Mouse (Mus musculus) A20 (cell line): ENCODE measurements around the gene 2410015M20Rik.

Experiments
- DNase-seq: peaks from one replicate; pipeline ENCODE4 v3.0.0-alpha.2; 2011; ENCODE audit warnings: low read depth, low spot score

Gene 2410015M20Rik

DNA sequence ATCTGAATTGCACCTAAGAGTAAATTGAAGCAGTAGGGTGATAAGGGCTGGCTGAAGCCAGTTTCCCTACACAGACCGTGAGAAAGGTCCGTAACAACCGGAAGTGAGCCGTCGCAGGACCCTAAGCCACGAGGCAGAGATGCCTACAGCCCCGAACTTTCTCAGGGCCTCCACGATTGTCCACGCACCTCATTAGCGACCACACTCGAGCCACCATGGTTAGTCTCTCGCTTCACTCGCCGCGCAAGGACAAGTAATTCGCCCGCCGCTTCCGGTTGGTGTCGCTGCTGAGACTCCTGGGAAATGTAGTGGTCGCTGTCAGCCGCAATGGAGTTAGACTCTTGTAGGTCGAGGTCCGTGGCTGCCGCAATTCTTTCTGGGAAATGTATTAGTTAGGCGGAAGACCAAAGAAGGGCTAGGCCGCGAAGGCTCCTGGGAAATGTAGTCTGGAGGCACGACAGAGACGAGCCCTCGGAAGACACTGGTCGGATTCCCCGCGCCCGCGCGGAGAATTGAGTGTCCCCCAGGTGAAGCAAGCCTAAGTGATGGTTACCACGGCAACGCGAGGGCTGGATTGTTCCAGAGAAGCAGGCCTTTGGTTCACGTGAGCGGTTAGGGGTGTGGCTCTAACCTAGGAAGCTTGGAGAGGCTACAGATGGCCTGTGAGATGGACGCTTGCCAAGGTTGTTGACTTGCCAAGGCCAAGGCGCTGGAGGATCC, at the start of gene 2410015M20Rik:
Gene 2410015M20Rik (minus strand): TSS at position 320 of the 720 bp plus-strand sequence.
- peak; percentile 97 for DNase-seq

DNA sequence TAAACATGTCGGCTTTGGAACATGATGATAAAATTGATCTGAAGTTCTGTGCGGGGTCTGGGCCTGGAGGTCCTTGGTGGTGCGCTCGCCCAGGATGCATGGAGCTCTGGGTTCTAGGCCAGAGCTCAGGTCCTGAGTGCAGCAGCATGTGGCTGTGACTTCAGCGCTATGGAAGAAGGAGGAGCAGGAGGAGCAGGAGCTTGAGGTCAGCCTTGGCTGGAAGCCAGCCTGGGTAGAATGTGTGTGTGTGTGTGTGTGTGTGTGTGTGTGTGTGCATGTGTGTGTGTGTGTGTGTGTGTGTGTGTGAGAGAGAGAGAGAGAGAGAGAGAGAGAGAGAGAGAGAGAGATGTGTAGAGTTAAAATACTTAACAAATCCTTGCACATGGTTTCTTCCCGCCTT, 46.6 kb upstream of the 2410015M20Rik start:
- DNase-seq = no peak

GRCm38 (mm10) chr17:56655311-56655710, 45.7 kb upstream of the 2410015M20Rik start:
- DNase-seq = no peak

DNA sequence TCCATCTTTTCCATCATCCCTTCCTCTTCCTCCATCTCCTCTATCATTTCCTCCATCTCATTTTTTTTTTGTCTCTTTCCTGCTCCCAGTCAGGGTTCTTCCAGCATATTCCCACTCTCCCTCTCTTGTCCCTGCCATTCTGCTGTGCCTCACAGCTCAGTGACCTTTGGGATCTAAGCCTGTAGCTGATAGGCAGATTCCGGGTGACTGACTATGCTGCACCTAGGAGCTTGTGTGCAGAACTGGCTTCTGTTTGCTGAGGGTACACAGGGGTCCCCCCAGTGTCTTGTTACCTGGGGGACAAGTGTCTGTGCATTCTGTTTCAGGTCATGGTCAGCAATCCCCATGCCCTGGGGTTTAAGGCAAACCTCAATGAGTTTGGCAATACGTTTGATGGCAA, 45.2 kb upstream of the 2410015M20Rik start:
- no peak for DNase-seq

- DNase-seq = no peak
Measured at GRCm38 (mm10) chr17:56651801-56652200, 42.2 kb upstream of the 2410015M20Rik start.

DNA sequence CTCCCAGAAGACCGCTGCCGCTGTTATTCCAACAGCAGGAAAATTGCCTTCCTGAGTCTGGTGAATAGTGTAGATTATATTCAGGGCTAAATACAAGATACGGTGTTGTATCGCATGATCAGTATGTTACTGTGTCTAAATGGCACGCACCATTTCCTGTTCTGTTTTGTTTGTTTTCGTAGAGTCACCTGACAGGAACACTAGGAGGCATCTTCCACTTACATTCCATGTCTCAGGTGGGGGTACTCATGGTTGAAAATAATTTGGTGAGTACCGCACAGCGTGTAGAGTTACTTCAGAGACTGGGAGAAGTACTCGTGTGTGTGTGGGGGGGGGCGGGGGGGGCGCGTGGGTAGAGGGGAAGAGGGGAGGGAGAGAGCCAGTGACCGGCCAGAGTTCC, 38.0 kb upstream of the 2410015M20Rik start:
- peak; percentile 65 for DNase-seq

GRCm38 (mm10) chr17:56643237-56643636, 33.7 kb upstream of the 2410015M20Rik start:
- DNase-seq = no peak

DNA sequence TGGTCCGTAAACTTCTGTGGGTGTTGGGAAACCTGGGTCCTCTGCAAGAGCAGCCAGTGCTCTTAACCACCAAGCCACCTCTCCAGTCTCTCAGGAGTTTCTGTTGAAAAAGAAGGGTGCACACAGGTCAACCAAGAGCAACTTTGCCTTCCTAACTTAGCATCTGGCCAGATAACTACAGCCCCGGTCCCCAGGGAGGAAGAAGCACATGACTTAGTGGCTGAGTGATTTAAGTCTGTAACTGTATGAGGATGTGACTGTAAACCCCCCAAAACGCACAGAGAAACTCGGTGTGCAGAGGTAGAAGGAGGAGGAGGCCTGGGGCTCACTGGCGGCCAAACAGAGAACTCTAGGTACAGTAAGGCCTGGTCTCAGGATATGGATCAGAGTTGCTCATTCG, 24.5 kb upstream of the 2410015M20Rik start:
- peak; percentile 84 for DNase-seq

GRCm38 (mm10) chr17:56631807-56632206, 22.2 kb upstream of the 2410015M20Rik start:
- DNase-seq = no peak

DNA sequence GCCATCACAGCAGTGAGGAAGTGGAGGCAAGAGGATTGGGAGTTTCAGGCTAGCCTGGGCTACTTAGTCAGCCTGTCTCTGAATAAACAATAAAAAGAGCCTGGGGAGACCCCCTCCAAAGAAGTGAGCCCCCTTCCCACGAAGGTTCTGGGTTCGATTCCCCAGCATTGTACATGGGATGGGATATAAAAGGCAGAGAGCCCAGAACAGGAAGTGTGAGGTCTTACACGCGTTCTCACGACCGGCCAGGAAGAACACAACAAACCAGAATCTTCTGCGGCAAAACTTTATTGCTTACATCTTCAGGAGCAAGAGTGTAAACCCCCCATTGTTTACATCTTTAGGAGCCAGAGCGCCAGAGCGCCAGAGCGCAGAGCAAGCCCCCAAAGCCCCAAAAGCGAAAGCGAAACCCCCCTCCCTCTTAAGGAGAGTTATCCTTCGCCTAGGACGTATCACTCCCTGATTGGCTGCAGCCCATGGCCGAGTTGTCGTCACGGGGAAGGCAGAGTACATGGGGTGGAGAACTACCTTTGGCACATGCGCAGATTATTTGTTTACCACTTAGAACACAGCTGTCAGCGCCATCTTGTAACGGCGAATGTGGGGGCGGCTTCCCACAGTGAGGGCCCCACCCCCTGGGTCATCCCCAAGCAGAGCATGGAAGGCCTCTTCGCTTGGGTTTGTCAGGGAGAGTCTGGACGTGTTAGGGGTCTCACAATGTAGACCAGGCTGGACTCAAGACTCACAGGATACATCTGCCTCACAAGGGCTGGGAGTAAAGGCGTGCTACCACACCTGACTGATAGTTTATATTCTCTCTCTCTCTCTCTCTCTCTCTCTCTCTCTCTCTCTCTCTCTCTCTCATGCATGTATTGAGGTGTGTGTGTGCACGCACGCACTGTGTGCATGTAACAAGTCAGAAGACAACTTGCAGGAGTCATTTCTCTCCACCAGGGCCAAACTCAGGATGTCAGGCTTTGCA, 20.5 kb upstream of the 2410015M20Rik start:
- peak; percentile 92 for DNase-seq

DNA sequence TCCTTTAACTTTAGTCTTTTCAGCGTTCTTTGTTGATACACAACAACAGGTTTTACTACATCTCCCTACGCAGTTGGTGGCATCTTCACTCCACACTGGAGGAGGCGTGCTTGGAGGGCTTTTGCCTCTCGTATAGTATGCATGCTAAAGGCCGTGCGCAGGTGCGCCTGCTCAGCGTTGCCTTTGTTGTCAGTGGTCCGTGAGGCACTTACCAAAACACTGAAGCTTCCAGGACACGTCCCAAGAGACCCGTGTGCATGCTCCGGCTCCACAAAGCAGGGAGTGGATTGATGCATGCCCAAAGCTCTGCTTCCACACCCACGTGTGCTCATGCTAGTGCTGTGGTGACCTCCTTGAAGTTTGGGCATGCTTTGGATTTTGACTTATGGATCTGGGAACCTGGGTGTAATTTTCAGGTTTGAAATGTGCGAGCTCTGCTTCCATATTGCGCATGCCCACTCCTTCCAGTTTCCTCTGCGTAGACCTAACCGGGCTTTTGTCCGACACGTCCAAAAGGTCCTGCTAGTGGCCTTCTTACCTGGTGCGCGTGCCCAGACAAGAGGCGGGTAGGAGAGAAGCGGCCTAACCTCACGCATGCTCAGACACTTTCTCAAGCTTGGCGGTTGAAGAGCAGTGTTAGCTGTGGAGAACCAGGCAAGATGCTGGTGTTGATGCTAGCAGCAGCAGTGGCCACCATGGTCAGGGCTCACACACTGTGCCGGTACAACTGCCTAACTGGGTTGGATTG, 18.1 kb upstream of the 2410015M20Rik start, which contains the start of gene Catsperd:
Gene Catsperd (plus strand): TSS at position 614 of the 748 bp plus-strand sequence.
- peak; percentile 89 for DNase-seq

GRCm38 (mm10) chr17:56626754-56627470, 17.3 kb upstream of the 2410015M20Rik start, which contains the start of gene Lonp1:
TSS of gene Lonp1 (minus strand) at chr17:56626887.
- peak; percentile 100 for DNase-seq

DNA sequence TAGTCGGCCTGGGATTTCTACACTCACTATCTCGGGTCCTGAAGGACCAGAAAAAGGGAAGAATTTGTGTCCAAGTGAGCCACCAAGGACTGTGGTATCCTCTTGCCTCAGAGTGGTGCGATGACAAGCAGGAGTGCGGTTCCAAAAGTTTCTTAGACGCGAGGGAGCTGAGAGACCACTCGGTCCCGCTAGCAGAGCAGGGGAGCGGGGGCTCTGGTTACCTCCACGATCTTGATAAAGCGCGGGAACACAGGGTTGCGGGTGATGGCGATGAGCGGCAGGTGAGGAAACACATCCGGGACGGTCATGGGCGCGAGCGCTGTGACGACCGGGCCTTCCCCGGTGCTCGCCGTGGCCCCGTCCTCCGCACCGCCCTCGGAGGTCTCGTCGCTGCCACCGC, 16.7 kb upstream of the 2410015M20Rik start:
- no peak for DNase-seq

DNA sequence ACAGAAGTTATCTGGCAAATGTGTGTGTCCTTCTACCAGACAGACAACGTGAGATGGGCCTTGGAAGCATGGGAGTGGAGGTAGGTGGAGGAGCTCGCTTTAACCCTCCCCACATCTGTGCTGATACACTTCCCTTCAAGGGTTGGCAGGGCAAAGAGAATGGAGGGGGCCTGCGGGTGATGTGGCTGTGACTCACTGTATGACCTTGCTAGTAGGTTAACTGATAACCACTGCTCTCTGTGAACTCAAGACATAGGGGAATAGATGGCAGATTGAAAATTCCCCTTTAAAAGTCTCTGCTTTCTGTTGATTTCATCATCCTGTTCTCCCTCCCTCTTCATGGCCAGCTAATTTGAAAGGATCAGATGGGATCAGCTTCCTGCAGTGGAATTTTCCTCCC, 15.9 kb upstream of the 2410015M20Rik start:
- DNase-seq = peak; percentile 32

GRCm38 (mm10) chr17:56617628-56618027, 8.1 kb upstream of the 2410015M20Rik start:
- DNase-seq = no peak

DNA sequence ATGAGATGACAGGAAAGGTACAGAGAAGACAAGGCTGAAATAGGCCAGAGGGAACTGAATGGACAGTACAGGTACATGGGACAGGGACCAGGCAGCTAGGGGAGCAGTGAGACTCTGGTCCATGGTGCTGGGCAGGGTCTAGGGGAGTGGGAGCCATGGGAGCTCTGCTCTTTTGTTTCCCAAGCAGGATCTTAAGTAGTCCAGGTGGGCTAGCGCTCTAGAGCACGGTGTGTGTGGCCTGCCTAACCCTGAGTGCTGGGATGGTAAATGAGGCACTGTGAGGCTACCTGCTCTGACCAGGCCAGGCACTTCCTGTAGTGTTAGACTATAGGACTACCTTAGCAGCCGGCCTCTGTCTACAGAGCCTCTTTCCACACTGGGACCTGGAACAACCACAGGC, 7.2 kb upstream of the 2410015M20Rik start:
- no peak for DNase-seq

GRCm38 (mm10) chr17:56615792-56616191, 6.2 kb upstream of the 2410015M20Rik start:
- no peak for DNase-seq

GRCm38 (mm10) chr17:56615136-56615784, 5.7 kb upstream of the 2410015M20Rik start:
- no peak for DNase-seq

- DNase-seq = peak; percentile 64
Measured at GRCm38 (mm10) chr17:56614391-56615135, 5.0 kb upstream of the 2410015M20Rik start.

DNA sequence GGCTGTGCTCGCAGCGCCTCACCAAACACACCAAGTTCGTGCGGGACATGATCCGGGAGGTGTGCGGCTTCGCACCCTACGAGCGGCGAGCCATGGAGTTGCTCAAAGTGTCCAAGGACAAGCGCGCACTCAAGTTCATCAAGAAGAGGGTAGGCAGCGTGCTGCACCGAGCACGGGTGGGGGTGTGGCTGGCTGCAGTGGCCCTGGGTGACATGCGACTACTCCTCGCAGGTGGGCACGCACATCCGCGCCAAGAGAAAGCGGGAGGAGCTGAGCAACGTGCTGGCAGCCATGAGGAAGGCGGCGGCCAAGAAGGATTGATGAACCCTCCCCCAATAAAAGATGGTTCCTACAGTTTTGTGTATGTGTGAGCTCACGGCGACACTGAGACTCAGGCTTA, 4.3 kb upstream of the 2410015M20Rik start:
- peak; percentile 56 for DNase-seq
